Mouse (Mus musculus): ENCODE results near the gene Muc2. TPM values are rescaled to one million over a fixed set of nuclear protein-coding genes. Genes with fewer than 3 reads are reported as not detected.
A peak's percentile ranks its signal among the peaks of the same experiment; 100 is the strongest.
"Not testable (repeated sequence)": the region's sequence is repeated elsewhere in the genome, so short reads cannot be mapped to it uniquely, and the experiment has no call there.

Gene Muc2
- polyA plus RNA-seq (2016; fragmentation: Nextera tagmentation; extraction: Ambion mirVana) = 0.14 and 0.17 TPM in 2 replicates

GRCm38 (mm10) chr7:141690040-141690439 lies at the start of gene Muc2:
Gene Muc2, plus strand, starts transcription at chr7:141690340.
- H3K4me2 ChIP-seq = no peak within 1 kb of the TSS
- H3K9ac ChIP-seq = no peak within 1 kb of the TSS
- no peak for ATAC-seq
- H3K36me3 ChIP-seq = no peaks in the 10 kb centered on the region
- no peaks in the 10 kb centered on the region for H3K4me1 ChIP-seq
- WGBS (ENCODE audit: insufficient replicate concordance) = 64% methylated on average over 8 of the region's 8 CpGs
- H3K4me3 ChIP-seq = no peak within 1 kb of the TSS
- no peak within 1 kb of the TSS for H3K27ac ChIP-seq
- no peaks in the 10 kb centered on the region for H3K9me3 ChIP-seq (replicated peaks)
- peaks cover 54% of the 10 kb centered on the region for H3K27me3 ChIP-seq (replicated peaks)

GRCm38 (mm10) chr7:141642375-141642774 lies 47.8 kb upstream of the Muc2 start:
- H3K4me3 ChIP-seq = no peak overlapping the region
- WGBS (ENCODE audit: insufficient replicate concordance) = 74% methylated on average over 1 of the region's 1 CpGs
- ATAC-seq = no peak

GRCm38 (mm10) chr7:141643160-141643559 lies 47.0 kb upstream of the Muc2 start:
- no peak overlapping the region for H3K4me2 ChIP-seq
- no peak overlapping the region for H3K4me3 ChIP-seq
- no peaks in the 10 kb centered on the region for H3K9me3 ChIP-seq (replicated peaks)
- H3K27ac ChIP-seq = no peak overlapping the region
- no peaks in the 10 kb centered on the region for H3K36me3 ChIP-seq
- WGBS (ENCODE audit: insufficient replicate concordance) = 36% methylated on average over 3 of the region's 3 CpGs
- ATAC-seq = no peak; the same call in 1 of the 2 replicates
- peaks cover 24% of the 10 kb centered on the region for H3K4me1 ChIP-seq
- H3K27me3 ChIP-seq (replicated peaks) = no peaks in the 10 kb centered on the region
- H3K9ac ChIP-seq = no peak overlapping the region

More at GRCm38 (mm10) chr7:141642375-141642774, 47.8 kb upstream of the Muc2 start:
- H3K27ac ChIP-seq = no peak overlapping the region
- no peaks in the 10 kb centered on the region for H3K9me3 ChIP-seq (replicated peaks)
- H3K4me1 ChIP-seq = peaks cover 23% of the 10 kb centered on the region
- no peak overlapping the region for H3K4me2 ChIP-seq
- H3K9ac ChIP-seq = no peak overlapping the region
- no peaks in the 10 kb centered on the region for H3K27me3 ChIP-seq (replicated peaks)
- peaks cover 3% of the 10 kb centered on the region; the same call in 1 of the 2 replicates for H3K36me3 ChIP-seq

GRCm38 (mm10) chr7:141647083-141647482 lies 43.1 kb upstream of the Muc2 start:
- WGBS (ENCODE audit: insufficient replicate concordance) = 61% methylated on average over 2 of the region's 2 CpGs
- ATAC-seq = no peak
- no peak overlapping the region for H3K4me3 ChIP-seq
- H3K9ac ChIP-seq = no peak overlapping the region
- no peak overlapping the region for H3K4me2 ChIP-seq
- no peaks in the 10 kb centered on the region for H3K9me3 ChIP-seq (replicated peaks)
- 0 out of 2 replicates have a peak, but pooled peaks cover 3% of the 10 kb centered on the region for H3K27me3 ChIP-seq (replicated peaks)
- H3K36me3 ChIP-seq = no peaks in the 10 kb centered on the region
- H3K27ac ChIP-seq = no peak overlapping the region
- peaks cover 46% of the 10 kb centered on the region for H3K4me1 ChIP-seq

GRCm38 (mm10) chr7:141647815-141648214 lies 42.3 kb upstream of the Muc2 start:
- Histone ChIP-seq H3K9ac (no peak overlapping the region), H3K27ac (no peak overlapping the region), H3K36me3 (no peaks in the 10 kb centered on the region), H3K9me3 (replicated peaks) (no peaks in the 10 kb centered on the region), H3K4me2 (no peak overlapping the region), H3K4me3 (no peak overlapping the region), H3K27me3 (replicated peaks) (0 out of 2 replicates have a peak, but pooled peaks cover 3% of the 10 kb centered on the region), H3K4me1 (peaks cover 52% of the 10 kb centered on the region)
- 64% methylated on average over 11 of the region's 11 CpGs for WGBS (ENCODE audit: insufficient replicate concordance)
- no peak for ATAC-seq

- no peaks in the 10 kb centered on the region for H3K9me3 ChIP-seq (replicated peaks)
- H3K4me3 ChIP-seq = no peak overlapping the region
- peak; percentile 29; the same call in 1 of the 2 replicates for ATAC-seq
- no peaks in the 10 kb centered on the region for H3K36me3 ChIP-seq
- H3K27me3 ChIP-seq (replicated peaks) = 0 out of 2 replicates have a peak, but pooled peaks cover 3% of the 10 kb centered on the region
- peak overlapping the region; percentile 31; the same call in 1 of the 2 replicates for H3K4me2 ChIP-seq
- WGBS (ENCODE audit: insufficient replicate concordance) = 36% methylated on average over 7 of the region's 7 CpGs
- H3K9ac ChIP-seq = no peak overlapping the region
- H3K4me1 ChIP-seq = peaks cover 69% of the 10 kb centered on the region
- peak overlapping the region; percentile 30 for H3K27ac ChIP-seq
These were observed 37.9 kb upstream of the Muc2 start for GRCm38 (mm10) chr7:141652191-141652590.

- no peaks in the 10 kb centered on the region for H3K36me3 ChIP-seq
- 0 out of 2 replicates have a peak, but pooled peaks cover 3% of the 10 kb centered on the region for H3K27me3 ChIP-seq (replicated peaks)
- no peak overlapping the region for H3K27ac ChIP-seq
- H3K4me2 ChIP-seq = no peak overlapping the region
- ATAC-seq = no peak
- no peak overlapping the region for H3K4me3 ChIP-seq
- H3K9me3 ChIP-seq (replicated peaks) = no peaks in the 10 kb centered on the region
- H3K4me1 ChIP-seq = peaks cover 52% of the 10 kb centered on the region
- 75% methylated on average over 1 of the region's 1 CpGs for WGBS (ENCODE audit: insufficient replicate concordance)
- H3K9ac ChIP-seq = no peak overlapping the region
These were observed 29.8 kb upstream of the Muc2 start for GRCm38 (mm10) chr7:141660346-141660745.

- no peak overlapping the region for H3K4me3 ChIP-seq
- no peak overlapping the region for H3K27ac ChIP-seq
- H3K9ac ChIP-seq = no peak overlapping the region
- no peak overlapping the region for H3K4me2 ChIP-seq
- H3K9me3 ChIP-seq (replicated peaks) = no peaks in the 10 kb centered on the region
- H3K4me1 ChIP-seq = peaks cover 43% of the 10 kb centered on the region
- 56% methylated on average over 3 of the region's 3 CpGs for WGBS (ENCODE audit: insufficient replicate concordance)
- no peaks in the 10 kb centered on the region for H3K36me3 ChIP-seq
- H3K27me3 ChIP-seq (replicated peaks) = 0 out of 2 replicates have a peak, but pooled peaks cover 3% of the 10 kb centered on the region
- ATAC-seq = no peak
These were observed 28.7 kb upstream of the Muc2 start for GRCm38 (mm10) chr7:141661481-141661880.

- Histone ChIP-seq H3K27me3 (replicated peaks) (0 out of 2 replicates have a peak, but pooled peaks cover 3% of the 10 kb centered on the region), H3K9ac (no peak overlapping the region), H3K9me3 (replicated peaks) (no peaks in the 10 kb centered on the region), H3K4me2 (no peak overlapping the region), H3K4me3 (no peak overlapping the region), H3K27ac (no peak overlapping the region), H3K4me1 (peaks cover 38% of the 10 kb centered on the region), H3K36me3 (no peaks in the 10 kb centered on the region)
- WGBS (ENCODE audit: insufficient replicate concordance) = 50% methylated on average over 5 of the region's 5 CpGs
- ATAC-seq = no peak
These were observed 27.9 kb upstream of the Muc2 start for GRCm38 (mm10) chr7:141662223-141662622.

GRCm38 (mm10) chr7:141666190-141666589 lies 23.9 kb upstream of the Muc2 start:
- H3K4me3 ChIP-seq = no peak overlapping the region
- H3K36me3 ChIP-seq = no peaks in the 10 kb centered on the region
- H3K4me2 ChIP-seq = no peak overlapping the region
- no peak overlapping the region for H3K27ac ChIP-seq
- WGBS (ENCODE audit: insufficient replicate concordance) = 12% methylated on average over 4 of the region's 4 CpGs
- ATAC-seq = peak; percentile 61; the same call in 1 of the 2 replicates
- H3K9me3 ChIP-seq (replicated peaks) = no peaks in the 10 kb centered on the region
- H3K27me3 ChIP-seq (replicated peaks) = 0 out of 2 replicates have a peak, but pooled peaks cover 9% of the 10 kb centered on the region
- H3K4me1 ChIP-seq = peaks cover 21% of the 10 kb centered on the region
- no peak overlapping the region for H3K9ac ChIP-seq

GRCm38 (mm10) chr7:141669097-141669496 lies 21.0 kb upstream of the Muc2 start:
- peaks cover 26% of the 10 kb centered on the region for H3K4me1 ChIP-seq
- 58% methylated on average over 3 of the region's 3 CpGs for WGBS (ENCODE audit: insufficient replicate concordance)
- not testable (repeated sequence) for H3K27ac ChIP-seq; ATAC-seq; H3K36me3 ChIP-seq; H3K9me3 ChIP-seq (replicated peaks); H3K9ac ChIP-seq; H3K4me3 ChIP-seq; H3K4me2 ChIP-seq
- peaks cover 11% of the 10 kb centered on the region for H3K27me3 ChIP-seq (replicated peaks)

GRCm38 (mm10) chr7:141670999-141671398 lies 19.1 kb upstream of the Muc2 start:
- WGBS (ENCODE audit: insufficient replicate concordance) = 62% methylated on average over 4 of the region's 4 CpGs
- peaks cover 26% of the 10 kb centered on the region for H3K4me1 ChIP-seq
- H3K4me3 ChIP-seq = no peak overlapping the region
- no peaks in the 10 kb centered on the region for H3K9me3 ChIP-seq (replicated peaks)
- H3K27ac ChIP-seq = peak overlapping the region; percentile 82
- peak overlapping the region; percentile 53 for H3K4me2 ChIP-seq
- peak; percentile 52 for ATAC-seq
- H3K9ac ChIP-seq = peak overlapping the region; percentile 44; the same call in 1 of the 2 replicates
- H3K36me3 ChIP-seq = no peaks in the 10 kb centered on the region
- peaks cover 11% of the 10 kb centered on the region for H3K27me3 ChIP-seq (replicated peaks)
